Mouse (Mus musculus): ENCODE data around the gene Rfc1. TPM values are rescaled to one million over a fixed set of nuclear protein-coding genes. Genes with fewer than 3 reads are reported as not detected.
"Not testable (repeated sequence)": the region's sequence is repeated elsewhere in the genome, so short reads cannot be mapped to it uniquely, and the experiment has no call there.

Gene Rfc1
- polyA plus RNA-seq, 1 experiment from 2014 or later: 44.2 TPM

- no peak for ATAC-seq (replicated peaks)
- no peak overlapping the region for H3K9ac ChIP-seq (replicated peaks)
- no peak overlapping the region for H3K4me2 ChIP-seq (replicated peaks)
- H3K27me3 ChIP-seq: no peaks in the 10 kb centered on the region
- no peak overlapping the region for H3K4me3 ChIP-seq
- H3K27ac ChIP-seq (replicated peaks): no peak overlapping the region
- 89% methylated on average over 7 of the region's 7 CpGs for WGBS
- H3K36me3 ChIP-seq: peaks cover 10% of the 10 kb centered on the region; the same call in 1 of the 2 replicates
- no peaks in the 10 kb centered on the region for H3K9me3 ChIP-seq
- no peaks in the 10 kb centered on the region for H3K4me1 ChIP-seq
Measured at GRCm38 (mm10) chr5:65298167-65298950, 37.1 kb downstream of the Rfc1 start.

DNA sequence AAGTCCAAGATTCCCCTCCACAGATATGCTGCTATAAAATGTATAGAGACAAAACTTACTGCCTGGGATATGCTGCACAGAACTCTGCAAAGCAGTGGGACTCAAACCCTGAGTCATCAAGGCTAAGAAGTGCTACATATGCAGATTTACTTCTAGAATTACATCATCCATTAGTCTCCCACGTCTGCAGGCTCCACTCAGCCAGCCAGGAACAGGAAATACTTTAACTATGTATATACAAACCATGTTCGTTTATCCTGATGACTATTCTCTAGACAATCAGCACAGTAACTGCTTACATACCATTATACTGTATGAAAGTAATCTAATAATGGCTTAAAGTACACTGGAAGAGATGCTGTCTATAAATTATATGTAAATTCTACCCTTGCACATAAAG, 41.2 kb downstream of the Rfc1 start:
- Histone ChIP-seq H3K9me3 (no peaks in the 10 kb centered on the region), H3K27ac (replicated peaks) (no peak overlapping the region), H3K9ac (replicated peaks) (no peak overlapping the region), H3K4me3 (no peak overlapping the region), H3K4me1 (no peaks in the 10 kb centered on the region), H3K27me3 (no peaks in the 10 kb centered on the region), H3K36me3 (peaks cover 23% of the 10 kb centered on the region), H3K4me2 (replicated peaks) (no peak overlapping the region)
- no peak for ATAC-seq (replicated peaks)
- whole genome bisulfite sequencing: 60% methylated on average over 2 of the region's 2 CpGs

GRCm38 (mm10) chr5:65293627-65294026, 41.8 kb downstream of the Rfc1 start:
- Histone ChIP-seq H3K36me3 (peaks cover 23% of the 10 kb centered on the region), H3K27ac (replicated peaks) (no peak overlapping the region), H3K4me1 (no peaks in the 10 kb centered on the region), H3K27me3 (no peaks in the 10 kb centered on the region), H3K9me3 (no peaks in the 10 kb centered on the region), H3K4me2 (replicated peaks) (no peak overlapping the region), H3K9ac (replicated peaks) (no peak overlapping the region), H3K4me3 (no peak overlapping the region)
- ATAC-seq (replicated peaks): no peak
- WGBS: 82% methylated on average over 6 of the region's 6 CpGs

- H3K4me3 ChIP-seq; H3K4me1 ChIP-seq; H3K27ac ChIP-seq (replicated peaks); H3K9ac ChIP-seq (replicated peaks); ATAC-seq (replicated peaks); H3K27me3 ChIP-seq; H3K4me2 ChIP-seq (replicated peaks); H3K9me3 ChIP-seq: not testable (repeated sequence)
- WGBS: 90% methylated on average over 8 of the region's 8 CpGs
- H3K36me3 ChIP-seq: peaks cover 26% of the 10 kb centered on the region
Measured at GRCm38 (mm10) chr5:65289009-65289408, 46.5 kb downstream of the Rfc1 start.

DNA sequence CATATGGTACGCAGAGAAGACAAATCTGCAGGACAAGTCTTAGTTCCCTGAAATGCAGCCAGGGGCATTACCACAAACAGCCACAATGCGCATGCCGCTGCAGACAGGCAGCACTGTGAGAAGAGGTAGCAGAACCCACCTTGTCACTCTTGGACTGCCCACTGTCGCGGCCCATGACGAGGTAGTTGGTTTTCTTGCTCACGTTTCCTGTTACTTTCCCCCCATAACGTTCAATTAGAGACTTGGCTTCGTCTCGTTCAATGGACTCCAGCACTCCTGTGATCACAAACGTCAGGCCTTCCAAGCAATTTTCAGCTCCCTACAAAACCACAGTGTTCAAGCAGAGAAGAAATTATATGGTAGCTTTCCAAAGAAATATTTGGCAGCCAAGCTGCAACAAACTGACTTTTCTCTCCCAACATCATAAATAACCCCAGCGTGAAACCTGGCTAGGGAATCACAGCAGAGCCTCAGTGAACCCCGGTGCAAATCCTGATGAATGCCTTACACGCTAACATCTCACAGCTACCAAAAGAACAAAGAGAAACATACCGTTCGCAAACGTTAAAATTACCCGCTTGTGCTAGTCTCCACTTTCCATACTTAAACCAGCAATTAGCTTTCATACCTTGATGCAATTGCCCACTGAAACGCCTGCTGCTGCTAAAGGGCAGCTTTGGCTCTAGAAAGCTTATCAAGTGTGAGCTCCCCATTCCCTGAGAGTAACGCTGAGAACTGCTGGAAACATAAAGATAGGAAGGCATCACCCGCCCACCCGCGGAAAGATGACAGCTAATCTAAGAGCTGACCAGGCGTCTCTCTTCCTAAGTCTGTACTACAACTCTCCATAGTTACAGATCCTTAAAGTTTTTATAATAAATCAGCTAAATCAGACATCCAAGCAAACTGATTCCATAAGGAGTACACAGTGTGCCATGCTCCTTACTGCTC, 47.4 kb downstream of the Rfc1 start:
- Histone ChIP-seq H3K4me1 (0 out of 2 replicates have a peak, but pooled peaks cover 2% of the 10 kb centered on the region), H3K4me2 (replicated peaks) (no peak overlapping the region), H3K9me3 (no peaks in the 10 kb centered on the region), H3K9ac (replicated peaks) (no peak overlapping the region), H3K4me3 (no peak overlapping the region), H3K27me3 (no peaks in the 10 kb centered on the region), H3K36me3 (peaks cover 25% of the 10 kb centered on the region), H3K27ac (replicated peaks) (peak overlapping the region; percentile 20; the same call in 1 of the 2 replicates)
- WGBS: 84% methylated on average over 24 of the region's 24 CpGs
- no peak for ATAC-seq (replicated peaks)

GRCm38 (mm10) chr5:65284171-65284570, 51.3 kb downstream of the Rfc1 start:
- no peak overlapping the region for H3K4me3 ChIP-seq
- no peaks in the 10 kb centered on the region for H3K9me3 ChIP-seq
- ATAC-seq (replicated peaks): no peak
- 97% methylated on average over 3 of the region's 3 CpGs for WGBS
- no peak overlapping the region for H3K27ac ChIP-seq (replicated peaks)
- H3K4me2 ChIP-seq (replicated peaks): no peak overlapping the region
- no peaks in the 10 kb centered on the region for H3K27me3 ChIP-seq
- no peak overlapping the region for H3K9ac ChIP-seq (replicated peaks)
- peaks cover 9% of the 10 kb centered on the region for H3K36me3 ChIP-seq
- H3K4me1 ChIP-seq: 0 out of 2 replicates have a peak, but pooled peaks cover 2% of the 10 kb centered on the region

- WGBS: 97% methylated on average over 3 of the region's 3 CpGs
- no peak overlapping the region for H3K4me2 ChIP-seq (replicated peaks)
- no peak for ATAC-seq (replicated peaks)
- no peak overlapping the region for H3K4me3 ChIP-seq
- H3K36me3 ChIP-seq: peaks cover 24% of the 10 kb centered on the region
- H3K9me3 ChIP-seq: no peaks in the 10 kb centered on the region
- no peak overlapping the region for H3K9ac ChIP-seq (replicated peaks)
- no peaks in the 10 kb centered on the region for H3K4me1 ChIP-seq
- H3K27me3 ChIP-seq: no peaks in the 10 kb centered on the region
- H3K27ac ChIP-seq (replicated peaks): no peak overlapping the region
Measured at GRCm38 (mm10) chr5:65281216-65281615, 54.3 kb downstream of the Rfc1 start.

DNA sequence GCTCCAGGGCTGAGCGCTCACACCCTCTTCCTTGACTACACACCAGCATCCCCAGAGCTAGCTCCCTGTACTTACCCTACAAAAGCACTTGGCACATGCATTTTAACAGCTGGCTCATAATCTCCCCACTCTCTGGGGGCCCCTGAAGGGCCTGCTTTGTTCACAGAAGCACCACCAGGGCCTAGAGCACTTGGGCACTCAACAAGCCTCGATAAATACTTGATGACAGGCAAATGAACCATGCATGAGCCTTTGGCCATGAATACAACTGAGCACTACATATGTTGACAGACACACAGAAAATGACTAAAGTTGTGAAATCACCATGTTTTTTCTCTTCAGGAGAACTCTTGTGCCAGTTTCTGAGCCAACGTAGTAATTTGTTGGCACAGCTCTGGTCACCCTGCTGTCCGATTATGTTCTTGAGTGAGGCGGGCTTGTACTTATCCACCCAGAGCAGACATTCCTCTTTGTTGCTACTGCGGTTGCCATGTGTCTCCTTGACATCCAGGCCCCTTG, 56.3 kb downstream of the Rfc1 start:
- WGBS: 73% methylated on average over 6 of the region's 6 CpGs
- ATAC-seq (replicated peaks): peak; percentile 74
- Histone ChIP-seq H3K9me3 (no peaks in the 10 kb centered on the region), H3K27me3 (no peaks in the 10 kb centered on the region), H3K27ac (replicated peaks) (0 out of 2 replicates have a peak overlapping the region, but pooled peaks have one; percentile 25), H3K9ac (replicated peaks) (no peak overlapping the region), H3K4me1 (no peaks in the 10 kb centered on the region), H3K4me2 (replicated peaks) (no peak overlapping the region), H3K36me3 (peaks cover 26% of the 10 kb centered on the region), H3K4me3 (no peak overlapping the region)

GRCm38 (mm10) chr5:65273966-65274365, 61.5 kb downstream of the Rfc1 start:
- H3K9me3 ChIP-seq: no peaks in the 10 kb centered on the region
- no peak overlapping the region for H3K27ac ChIP-seq (replicated peaks)
- no peaks in the 10 kb centered on the region for H3K4me1 ChIP-seq
- no peak overlapping the region for H3K4me2 ChIP-seq (replicated peaks)
- ATAC-seq (replicated peaks): no peak
- H3K27me3 ChIP-seq: no peaks in the 10 kb centered on the region
- no peak overlapping the region for H3K4me3 ChIP-seq
- no peak overlapping the region for H3K9ac ChIP-seq (replicated peaks)
- 67% methylated on average over 3 of the region's 3 CpGs for WGBS
- peaks cover 28% of the 10 kb centered on the region for H3K36me3 ChIP-seq

DNA sequence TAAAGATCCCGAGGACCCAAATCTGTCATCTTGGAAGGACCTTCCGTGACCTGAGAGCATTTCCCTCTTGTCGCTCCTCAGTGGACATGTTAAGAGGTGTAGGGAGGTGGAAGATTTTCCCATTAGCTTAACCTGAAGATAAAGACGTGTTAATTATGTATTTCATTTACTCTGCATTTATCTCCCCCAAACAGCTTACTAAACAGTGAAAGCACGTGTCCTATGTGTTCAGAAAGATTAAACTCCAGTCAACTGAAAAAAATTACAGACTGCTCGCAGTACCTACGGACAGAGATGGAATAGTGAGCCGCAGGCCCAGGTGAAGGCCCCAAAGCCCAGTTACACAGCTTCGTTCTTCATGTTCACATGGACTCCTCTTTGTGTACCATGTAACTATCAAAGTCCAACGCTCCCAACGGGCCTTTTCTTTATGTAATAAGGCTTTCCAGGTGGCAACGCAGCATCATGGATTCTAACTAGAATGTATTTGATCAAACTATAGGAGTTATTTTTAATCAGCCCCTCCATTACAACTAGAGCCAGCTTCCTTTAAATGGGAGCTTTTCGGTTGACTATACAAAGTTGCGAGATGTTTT, 77.5 kb downstream of the Rfc1 start:
- peaks cover 41% of the 10 kb centered on the region for H3K36me3 ChIP-seq
- no peaks in the 10 kb centered on the region for H3K9me3 ChIP-seq
- no peaks in the 10 kb centered on the region for H3K27me3 ChIP-seq
- H3K4me3 ChIP-seq: no peak overlapping the region
- no peak overlapping the region for H3K27ac ChIP-seq (replicated peaks)
- H3K9ac ChIP-seq (replicated peaks): no peak overlapping the region
- no peak overlapping the region for H3K4me2 ChIP-seq (replicated peaks)
- H3K4me1 ChIP-seq: no peaks in the 10 kb centered on the region
- WGBS: 83% methylated on average over 14 of the region's 14 CpGs
- no peak for ATAC-seq (replicated peaks)

DNA sequence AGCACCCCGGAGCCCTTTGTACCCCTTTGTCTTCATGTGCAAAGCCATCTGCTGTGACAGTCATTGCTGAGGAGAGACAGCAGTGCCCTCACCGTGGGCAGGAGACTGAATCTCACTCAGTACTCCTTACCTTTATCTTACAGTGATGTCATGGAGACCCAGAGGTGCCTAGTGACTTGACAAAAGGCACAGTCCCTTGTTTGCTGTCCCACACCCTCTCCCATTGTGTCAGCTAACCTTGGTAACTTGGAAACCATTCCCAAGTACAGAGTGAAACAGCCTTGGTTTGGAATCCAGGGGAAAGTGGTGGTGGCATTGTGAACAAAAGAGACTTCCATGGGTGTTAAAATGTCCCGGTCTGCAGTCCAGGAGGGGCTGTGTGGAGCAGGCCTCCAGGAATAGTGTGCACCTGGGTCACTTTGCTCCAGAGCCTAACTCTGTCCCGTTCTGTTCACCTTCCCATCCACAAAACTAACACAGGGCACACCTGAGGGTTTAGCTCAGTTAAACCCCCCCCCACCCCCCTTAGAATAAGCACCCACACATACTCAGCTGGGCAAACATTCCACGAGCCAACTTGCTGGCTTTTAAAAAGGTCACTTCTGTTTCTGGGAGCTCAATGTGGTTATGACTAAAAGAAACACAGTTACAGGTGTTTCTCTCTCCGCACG, 85.2 kb downstream of the Rfc1 start:
- no peaks in the 10 kb centered on the region for H3K4me1 ChIP-seq
- no peaks in the 10 kb centered on the region for H3K9me3 ChIP-seq
- H3K4me2 ChIP-seq (replicated peaks): no peak overlapping the region
- no peak overlapping the region for H3K4me3 ChIP-seq
- H3K27ac ChIP-seq (replicated peaks): no peak overlapping the region
- ATAC-seq (replicated peaks): no peak
- H3K36me3 ChIP-seq: peaks cover 8% of the 10 kb centered on the region; the same call in 1 of the 2 replicates
- no peak overlapping the region for H3K9ac ChIP-seq (replicated peaks)
- 74% methylated on average over 7 of the region's 7 CpGs for WGBS
- H3K27me3 ChIP-seq: no peaks in the 10 kb centered on the region
